Mouse (Mus musculus) limb, embryonic 14.5 days (tissue): ENCODE measurements at regions not wholly inside any gene's neighbourhood (a gene's known extent, or its start where the extent isn't known, plus 50 kb on each side); places are given as distances from the start of the nearest gene placed in this dataset.

Experiments used
- ATAC-seq: fragments of 200-750 bp; cut with Nextera tagmentation; 2 replicates; pipeline ENCODE4 v1.8.0; 2017; ENCODE audit warnings: low read depth, moderate number of reproducible peaks, moderate TSS enrichment; ENCODE audit not compliant: low FRiP score
- DNase-seq: peaks from one replicate; pipeline ENCODE4 v3.0.0-alpha.2; 2015; ENCODE audit warnings: low spot score
- H3K27ac ChIP-seq: fragments of 300-500 bp; sonication (generic); replicated peaks from 2 replicates; pipeline ENCODE4 v1.5.1; 2014; ENCODE audit warnings: low read depth, mild to moderate bottlenecking, low read length, moderate library complexity, mixed read lengths
- H3K27me3 ChIP-seq: fragments of 300-500 bp; sonication (generic); 2 replicates; pipeline ENCODE4 v1.6.1; 2014; ENCODE audit warnings: low read length, mixed read lengths; ENCODE audit not compliant: control insufficient read depth, insufficient read depth
- H3K36me3 ChIP-seq: fragments of 300-500 bp; sonication (generic); 2 replicates; pipeline ENCODE4 v1.6.1; 2014; ENCODE audit warnings: mild to moderate bottlenecking, low read length, moderate library complexity, mixed read lengths; ENCODE audit not compliant: control insufficient read depth, insufficient read depth
- H3K4me1 ChIP-seq: fragments of 300-500 bp; sonication (generic); 2 replicates; pipeline ENCODE4 v1.6.1; 2014; ENCODE audit warnings: antibody characterized with exemption, low read length, mixed read lengths; ENCODE audit not compliant: control insufficient read depth, insufficient read depth
- H3K4me2 ChIP-seq: fragments of 300-500 bp; sonication (generic); replicated peaks from 2 replicates; pipeline ENCODE4 v1.6.1; 2014; ENCODE audit warnings: low read depth, mild to moderate bottlenecking, low read length, moderate library complexity; ENCODE audit not compliant: severe bottlenecking
- H3K4me3 ChIP-seq: fragments of 300-500 bp; sonication (generic); replicated peaks from 2 replicates; pipeline ENCODE4 v1.5.1; 2014; ENCODE audit warnings: low read length
- H3K9ac ChIP-seq: fragments of 300-500 bp; sonication (generic); 2 replicates; pipeline ENCODE4 v1.6.1; 2014; ENCODE audit warnings: mild to moderate bottlenecking, low read depth, low read length, moderate library complexity; ENCODE audit not compliant: severe bottlenecking
- H3K9me3 ChIP-seq: fragments of 300-500 bp; sonication (generic); 2 replicates; pipeline ENCODE4 v1.6.1; 2016; ENCODE audit warnings: low read length; ENCODE audit not compliant: control insufficient read depth
- POLR2A ChIP-seq: fragments of 200-500 bp; IDR thresholded peaks from 2 replicates; pipeline ENCODE4 v1.8.0; 2012; ENCODE audit warnings: inconsistent platforms, mild to moderate bottlenecking, moderate library complexity, borderline replicate concordance; ENCODE audit not compliant: insufficient read depth, insufficient read length; ENCODE audit errors: extremely low read depth
- WGBS: fragments of 180-500 bp; shearing (Covaris S2); extraction: QIAGEN DNeasy Blood & Tissue Kit; methylation state at CpG from one replicate; pipeline ENCODE4 v1.1.7; 2014; 5-methylcytosine and 5-hydroxymethylcytosine counted together

- Histone ChIP-seq H3K4me2 (no peak overlapping the region), H3K4me1 (no peaks in the 10 kb centered on the region), H3K27me3 (no peaks in the 10 kb centered on the region), H3K27ac (no peak overlapping the region), H3K4me3 (no peak overlapping the region), H3K9ac (no peak overlapping the region), H3K36me3 (no peaks in the 10 kb centered on the region), H3K9me3 (no peaks in the 10 kb centered on the region)
- ATAC-seq (no peak), DNase-seq (no peak)
- TF ChIP-seq POLR2A: no peak
Observed at GRCm38 (mm10) chr3:66433216-66433615, 136.6 kb upstream of the Veph1 start.

- no peak for TF ChIP-seq POLR2A
- no peak for ATAC-seq
- H3K4me1 ChIP-seq: no peaks in the 10 kb centered on the region
- no peak overlapping the region for H3K27ac ChIP-seq
- no peak overlapping the region for H3K4me2 ChIP-seq
- H3K9ac ChIP-seq: no peak overlapping the region
- H3K4me3 ChIP-seq: no peak overlapping the region
- no peaks in the 10 kb centered on the region for H3K27me3 ChIP-seq
- H3K36me3 ChIP-seq: no peaks in the 10 kb centered on the region
- H3K9me3 ChIP-seq: no peaks in the 10 kb centered on the region
- DNase-seq: no peak
- 87% methylated on average over 3 of the region's 3 CpGs for WGBS
Observed at GRCm38 (mm10) chr3:66430187-66430586, 133.6 kb upstream of the Veph1 start.

- no peak for TF ChIP-seq POLR2A
- H3K4me2 ChIP-seq: no peak overlapping the region
- 20% methylated on average over 6 of the region's 6 CpGs for WGBS
- no peaks in the 10 kb centered on the region for H3K9me3 ChIP-seq
- ATAC-seq (no peak), DNase-seq (no peak)
- no peaks in the 10 kb centered on the region for H3K27me3 ChIP-seq
- no peaks in the 10 kb centered on the region for H3K4me1 ChIP-seq
- no peak overlapping the region for H3K4me3 ChIP-seq
- H3K27ac ChIP-seq: no peak overlapping the region
- no peak overlapping the region for H3K9ac ChIP-seq
- H3K36me3 ChIP-seq: no peaks in the 10 kb centered on the region
Observed at GRCm38 (mm10) chr3:66422445-66423037, 125.9 kb upstream of the Veph1 start.

- H3K27me3 ChIP-seq: no peaks in the 10 kb centered on the region
- no peaks in the 10 kb centered on the region for H3K36me3 ChIP-seq
- no peaks in the 10 kb centered on the region for H3K9me3 ChIP-seq
- ATAC-seq (no peak), DNase-seq (peak; percentile 70)
- TF ChIP-seq POLR2A: no peak
- no peak overlapping the region for H3K27ac ChIP-seq
- peak overlapping the region; percentile 10 for H3K4me3 ChIP-seq
- 26% methylated on average over 11 of the region's 11 CpGs for WGBS
- H3K9ac ChIP-seq: no peak overlapping the region
- no peaks in the 10 kb centered on the region; the same call in 1 of the 2 replicates for H3K4me1 ChIP-seq
- peak overlapping the region; percentile 46 for H3K4me2 ChIP-seq
Observed at GRCm38 (mm10) chr3:66410706-66411277, 114.2 kb upstream of the Veph1 start.

- H3K27me3 ChIP-seq: no peaks in the 10 kb centered on the region
- H3K4me1 ChIP-seq: peaks cover 6% of the 10 kb centered on the region
- H3K27ac ChIP-seq: no peak overlapping the region
- no peak overlapping the region for H3K9ac ChIP-seq
- H3K4me2 ChIP-seq: no peak overlapping the region
- H3K36me3 ChIP-seq: no peaks in the 10 kb centered on the region
- 36% methylated on average over 7 of the region's 7 CpGs for WGBS
- H3K9me3 ChIP-seq: no peaks in the 10 kb centered on the region
- TF ChIP-seq POLR2A: no peak
- no peak overlapping the region for H3K4me3 ChIP-seq
- DNase-seq: no peak
- no peak for ATAC-seq
Observed at GRCm38 (mm10) chr3:66408791-66409190, 112.2 kb upstream of the Veph1 start.

- ATAC-seq (peak; percentile 24; the same call in 1 of the 2 replicates), DNase-seq (peak; percentile 61)
- H3K36me3 ChIP-seq: no peaks in the 10 kb centered on the region
- H3K27me3 ChIP-seq: no peaks in the 10 kb centered on the region
- 50% methylated on average over 4 of the region's 4 CpGs for WGBS
- H3K27ac ChIP-seq: no peak overlapping the region
- no peak overlapping the region for H3K4me3 ChIP-seq
- no peak overlapping the region for H3K9ac ChIP-seq
- no peak overlapping the region for H3K4me2 ChIP-seq
- no peaks in the 10 kb centered on the region for H3K9me3 ChIP-seq
- TF ChIP-seq POLR2A: no peak
- peaks cover 14% of the 10 kb centered on the region for H3K4me1 ChIP-seq
Observed at GRCm38 (mm10) chr3:66405645-66406044, 109.0 kb upstream of the Veph1 start.
